Mouse (Mus musculus) ovary, adult 18-20 months (tissue): ENCODE measurements around the gene Dera.

Experiments used
- DNase-seq: peaks from one replicate; pipeline ENCODE4 v3.0.0; 2022; ENCODE audit warnings: low spot score, mixed read lengths

Dera gene

DNA sequence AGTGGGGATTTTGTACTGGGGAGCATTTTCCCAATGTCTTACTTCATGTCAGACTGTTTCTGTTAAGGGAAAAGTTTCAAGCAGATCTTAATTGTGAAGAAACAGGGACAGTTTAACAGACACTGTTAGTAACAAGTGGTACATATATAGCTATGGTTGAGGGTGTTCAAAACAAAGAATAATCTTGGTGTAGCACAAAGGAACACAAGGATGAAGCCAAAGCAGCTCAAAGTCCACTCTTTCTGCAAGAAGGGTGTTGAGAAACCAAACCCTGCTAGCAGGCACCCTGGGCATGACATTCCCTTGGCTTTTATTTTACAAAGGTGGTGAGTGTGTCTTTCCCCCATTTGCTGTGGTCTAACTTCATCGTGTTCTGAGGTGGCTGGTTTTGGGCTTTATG lies 3.5 kb downstream of the Dera start:
- DNase-seq: no peak

DNA sequence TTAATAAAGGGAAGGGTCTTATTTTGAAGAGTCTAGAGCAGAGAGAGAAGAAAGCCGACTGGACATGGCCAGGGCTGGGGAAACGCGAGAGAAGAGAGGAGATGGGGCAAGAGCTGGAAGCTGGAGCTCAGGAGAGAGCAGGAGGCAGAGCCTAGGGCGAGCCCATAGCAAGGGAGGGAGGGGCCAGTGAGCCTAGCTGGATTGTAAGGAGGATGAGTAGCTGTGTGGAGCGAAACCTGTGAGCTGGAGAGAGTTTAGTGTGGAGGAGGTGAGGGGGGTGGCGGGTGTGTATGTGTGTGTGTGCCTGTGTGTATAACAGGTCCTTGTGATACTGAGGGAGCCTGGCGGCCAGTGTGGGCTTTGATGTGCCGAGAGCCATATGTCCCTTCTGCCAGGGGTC lies 5.3 kb downstream of the Dera start:
- no peak for DNase-seq

DNA sequence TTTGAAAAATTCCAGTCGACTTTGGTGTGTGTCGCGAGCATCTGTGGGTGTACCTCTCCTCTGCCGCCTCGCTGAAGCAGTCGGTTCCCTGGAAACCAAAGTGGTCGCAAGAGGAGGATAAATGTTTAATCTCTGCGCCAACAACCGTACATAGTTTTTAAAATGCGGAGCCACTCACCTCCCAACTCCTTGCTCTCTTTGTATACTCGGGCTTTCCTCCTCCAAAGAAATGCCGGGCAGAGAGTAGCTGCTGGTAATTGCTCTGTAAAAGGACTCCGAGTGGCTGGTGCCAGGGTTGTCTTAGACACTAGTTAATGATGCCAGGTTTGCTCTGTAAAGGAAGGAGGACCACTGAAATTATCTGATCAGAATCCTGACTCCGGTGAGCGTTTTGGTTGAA lies 6.6 kb downstream of the Dera start:
- no peak for DNase-seq

DNA sequence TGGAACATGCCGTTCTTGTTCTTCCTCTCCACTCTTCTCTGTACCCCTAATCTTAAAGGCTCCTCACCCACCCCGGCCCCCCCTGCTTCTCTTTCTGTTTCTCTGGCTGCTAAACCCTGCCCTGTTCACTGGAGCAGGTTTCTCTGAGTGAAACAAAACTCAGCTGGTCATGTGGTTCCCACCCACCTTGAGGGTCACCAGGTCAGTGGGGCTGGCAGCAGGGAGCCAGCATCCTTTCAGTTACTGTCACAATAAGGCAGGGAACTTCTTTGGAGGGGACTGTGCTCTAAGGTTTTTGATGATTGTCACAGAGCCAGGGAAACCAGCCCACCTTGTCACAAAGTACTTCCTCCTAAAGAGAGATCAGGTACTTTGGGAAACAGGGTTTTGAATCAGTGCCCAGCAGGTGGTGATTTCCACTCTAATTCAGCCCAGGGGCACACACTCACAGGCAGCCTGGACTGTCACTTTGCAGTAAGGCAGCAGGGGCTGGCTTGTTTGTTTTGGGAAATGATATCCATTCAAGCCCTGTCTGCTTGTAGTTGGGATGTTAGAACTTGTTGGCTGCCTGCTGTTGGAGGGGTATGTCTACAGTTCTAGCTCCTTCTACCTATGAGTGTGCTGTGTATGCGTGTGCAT lies 10.3 kb downstream of the Dera start:
- DNase-seq: no peak

DNA sequence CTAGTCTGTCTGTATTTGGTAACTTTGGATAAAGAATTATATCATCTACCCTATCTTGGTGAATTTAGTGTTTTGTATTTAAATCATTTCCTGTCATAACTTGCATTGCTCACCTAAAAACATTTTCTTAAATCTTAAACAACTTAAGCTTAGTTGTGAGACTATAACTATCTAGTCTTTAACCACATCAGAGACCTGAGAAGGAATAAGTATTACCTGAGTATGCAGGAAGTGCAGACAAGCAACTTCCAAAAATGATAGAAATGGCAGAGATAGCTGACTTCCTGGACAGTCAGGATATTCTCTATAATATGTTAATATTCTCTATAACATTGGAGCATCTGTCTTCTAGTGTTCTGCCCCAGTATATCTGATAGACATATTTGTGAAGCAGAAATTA lies 11.8 kb downstream of the Dera start:
- no peak for DNase-seq

DNA sequence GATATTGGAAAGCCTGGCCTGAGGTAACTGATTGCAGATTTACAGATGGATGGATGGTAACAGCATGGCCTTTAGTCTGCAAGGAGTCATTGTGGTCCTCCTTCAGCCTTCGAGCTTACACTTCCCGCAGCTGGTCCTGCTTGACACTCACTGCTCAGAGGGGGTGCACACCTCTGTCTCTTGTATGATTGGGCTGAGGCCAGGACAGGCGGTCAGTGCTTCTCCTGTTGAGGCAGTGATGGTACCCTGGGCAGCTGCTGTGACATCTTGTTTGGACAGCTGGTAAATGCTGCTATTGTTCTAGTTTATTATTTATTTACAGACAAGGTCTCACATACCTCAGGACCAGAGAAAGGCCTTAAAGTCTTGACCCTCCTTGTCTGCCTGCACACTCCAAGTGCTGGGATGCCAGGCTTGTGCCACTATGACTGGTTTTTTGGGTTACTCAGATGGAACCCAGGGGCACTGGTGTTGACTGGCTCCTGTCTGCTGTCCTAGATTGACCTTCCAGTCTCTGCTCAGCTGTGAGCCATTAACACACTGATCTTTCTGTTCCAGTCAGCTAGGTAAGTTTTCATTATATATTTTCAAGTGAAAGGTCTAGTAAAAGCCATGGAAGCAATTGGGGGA lies 17.4 kb downstream of the Dera start:
- DNase-seq: no peak

DNA sequence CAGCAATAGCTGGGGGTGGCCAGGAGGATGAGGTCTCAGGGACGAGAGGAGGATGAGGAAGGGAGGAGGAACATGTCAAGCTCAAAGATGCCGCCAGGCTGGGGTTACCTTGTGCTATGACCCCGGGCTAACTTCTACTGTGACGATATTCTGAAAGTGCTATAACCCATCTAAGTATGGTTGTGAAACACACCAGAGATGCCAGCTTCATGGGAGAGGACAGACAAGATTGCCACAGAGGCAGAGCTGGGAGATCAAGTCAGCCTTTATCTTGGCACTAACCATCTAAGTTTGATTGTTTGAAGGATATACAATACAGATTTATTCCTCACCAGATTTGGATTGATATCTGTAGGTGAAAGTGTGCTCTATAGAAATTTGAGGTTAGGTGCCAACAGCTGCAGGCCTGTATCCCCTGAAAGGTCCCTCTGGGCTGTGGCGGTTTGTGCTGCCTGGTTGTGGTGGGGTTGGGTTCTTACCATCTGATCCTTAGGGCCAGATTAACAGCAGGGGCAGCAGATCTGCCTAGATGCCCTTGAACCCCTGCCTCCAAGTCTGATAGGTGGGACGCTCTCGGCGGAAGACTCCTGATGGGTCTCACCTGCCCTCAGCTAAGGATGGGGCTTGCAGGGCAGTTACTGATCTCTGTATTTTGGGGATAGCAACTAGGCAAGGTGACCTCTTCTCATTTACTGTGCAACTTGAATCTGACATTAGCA lies 18.7 kb downstream of the Dera start:
- no peak for DNase-seq

DNA sequence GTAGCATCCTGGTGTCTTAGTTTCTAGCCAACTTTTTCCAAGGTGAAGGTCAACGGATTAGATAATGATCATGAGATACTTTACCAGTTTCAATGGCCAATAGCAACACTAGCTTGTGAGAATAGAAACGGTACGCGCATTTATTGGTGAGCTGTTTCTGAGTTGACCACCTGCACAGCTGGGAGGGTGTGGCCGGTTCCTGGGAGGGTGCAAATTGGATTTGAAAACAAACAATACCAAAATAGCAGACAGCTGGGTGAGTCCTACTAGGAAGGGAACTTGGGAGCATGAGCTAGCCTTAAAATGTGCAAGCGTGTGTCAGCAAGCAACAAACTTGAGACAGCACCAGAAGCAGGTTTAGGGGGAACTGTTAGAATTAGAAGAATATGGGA lies 19.3 kb downstream of the Dera start:
- DNase-seq: no peak

DNA sequence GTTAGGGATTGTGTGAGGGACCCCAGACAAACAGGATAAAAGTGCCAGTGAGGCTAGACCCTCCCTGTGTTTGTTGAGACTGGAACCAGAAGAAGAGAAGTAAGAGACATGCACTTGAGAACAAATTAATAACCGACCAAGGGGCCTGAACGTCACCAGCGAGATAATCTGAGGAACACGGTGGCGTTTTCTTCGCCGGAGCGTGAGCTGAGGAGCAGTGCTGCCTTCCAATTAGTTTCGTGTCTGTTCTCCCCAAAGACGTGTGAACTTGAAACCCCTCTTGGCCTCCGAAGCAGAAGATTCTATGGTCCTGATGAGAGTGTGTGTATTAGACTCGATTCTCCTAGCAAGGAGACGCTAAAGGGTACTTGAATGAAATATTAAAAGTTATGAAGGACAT lies 19.8 kb downstream of the Dera start:
- DNase-seq: no peak

DNA sequence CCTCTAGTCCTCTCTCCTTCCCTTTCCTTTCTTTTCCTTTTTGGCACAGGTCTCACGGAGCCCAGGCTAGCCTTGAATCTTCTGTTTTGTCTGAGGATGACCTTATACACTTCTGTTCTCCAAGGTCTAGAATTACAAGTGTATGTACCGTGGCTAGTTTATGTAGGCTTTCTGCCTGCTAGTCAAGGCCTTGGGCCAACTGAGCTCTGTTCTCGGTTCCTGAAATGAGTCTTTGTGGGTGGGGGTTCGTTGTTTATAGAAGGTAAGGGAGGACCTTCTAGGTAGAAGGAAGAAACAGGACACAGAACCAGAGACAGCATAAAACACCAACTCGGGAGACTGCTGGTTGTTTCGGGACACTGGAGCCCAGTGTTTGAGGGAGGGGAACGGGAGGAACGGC lies 20.8 kb downstream of the Dera start:
- DNase-seq: no peak

DNA sequence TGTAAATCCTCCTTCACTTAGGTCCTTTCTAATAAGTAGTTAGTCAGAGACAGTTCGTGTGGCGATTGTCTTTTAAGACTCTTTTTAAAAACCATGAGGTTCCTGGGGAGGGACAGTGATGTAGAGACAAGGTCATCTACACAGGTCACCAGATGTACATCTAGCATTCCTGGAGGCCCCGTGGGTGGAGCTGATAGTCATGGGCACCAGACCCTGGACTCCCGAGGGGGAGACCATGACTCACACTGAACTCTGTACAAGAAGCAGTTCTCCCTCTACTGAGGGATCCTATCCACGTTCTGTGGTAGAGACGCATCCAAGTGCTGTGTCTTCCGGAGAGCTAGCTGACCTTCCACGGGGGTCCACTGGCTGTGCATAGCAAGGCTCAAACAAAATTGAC lies 22.6 kb downstream of the Dera start:
- DNase-seq: no peak

DNA sequence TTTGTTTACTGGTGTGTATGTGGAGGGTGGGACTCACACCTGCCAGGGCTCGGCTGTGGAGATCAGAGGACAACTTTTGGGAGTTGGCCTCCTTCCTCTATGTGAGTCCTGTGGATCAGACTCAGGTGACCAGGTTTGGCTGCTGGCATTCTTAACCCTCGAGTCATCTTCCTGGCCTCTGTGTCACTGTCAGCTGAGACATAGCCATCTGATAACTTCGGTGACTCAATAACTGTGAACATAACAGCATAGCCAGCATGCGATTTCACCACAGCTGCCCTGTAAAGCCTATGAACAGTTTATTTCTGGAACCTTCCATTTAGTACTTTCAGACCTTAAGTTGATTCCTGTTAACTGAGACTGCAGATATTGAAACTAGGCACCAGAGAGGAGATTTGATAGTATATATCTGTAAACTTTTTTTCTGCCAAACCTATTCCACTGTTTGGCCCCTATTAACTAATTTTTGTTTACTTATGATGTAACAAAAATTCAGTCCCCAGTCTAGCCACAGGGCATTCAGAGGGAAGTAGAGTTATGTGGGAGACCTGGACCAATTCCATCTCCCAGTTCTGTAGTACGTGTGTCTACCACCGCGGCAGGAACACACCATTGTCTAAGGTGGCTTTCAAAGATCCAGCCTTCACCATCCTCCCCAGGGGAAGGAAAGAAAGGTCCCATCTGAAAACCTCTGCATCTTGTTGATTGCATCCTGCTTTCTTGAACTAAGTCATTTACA lies 29.7 kb downstream of the Dera start:
- DNase-seq: no peak

DNA sequence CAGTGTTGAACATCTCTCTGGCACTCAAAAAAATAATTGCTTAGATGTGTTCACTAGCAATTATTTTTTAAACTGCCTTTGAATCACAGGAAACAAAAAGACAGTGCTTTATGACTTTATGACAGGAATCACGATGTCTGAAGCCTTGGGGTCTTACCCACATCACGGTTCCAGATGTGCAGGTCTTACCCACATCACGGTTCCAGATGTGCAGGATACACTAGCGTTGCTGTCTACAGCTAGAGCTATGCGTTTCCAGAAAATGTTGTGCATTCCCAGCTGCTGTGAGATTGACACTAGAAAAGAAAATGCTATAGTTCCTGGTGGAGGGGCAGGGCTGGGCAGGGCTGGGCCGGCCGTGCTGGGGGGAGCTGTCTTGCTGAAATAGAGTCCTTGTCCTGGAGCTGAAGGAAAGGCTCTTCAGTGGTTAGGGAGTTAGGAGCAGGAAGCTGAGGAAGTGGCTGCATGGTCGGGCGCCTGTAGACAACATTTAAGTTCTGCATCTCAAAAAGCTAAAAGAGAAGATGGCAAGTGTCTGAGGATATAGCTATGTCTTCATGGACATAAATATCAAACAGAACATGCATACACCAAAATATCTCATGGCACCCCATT lies 34.7 kb downstream of the Dera start:
- DNase-seq: no peak

DNA sequence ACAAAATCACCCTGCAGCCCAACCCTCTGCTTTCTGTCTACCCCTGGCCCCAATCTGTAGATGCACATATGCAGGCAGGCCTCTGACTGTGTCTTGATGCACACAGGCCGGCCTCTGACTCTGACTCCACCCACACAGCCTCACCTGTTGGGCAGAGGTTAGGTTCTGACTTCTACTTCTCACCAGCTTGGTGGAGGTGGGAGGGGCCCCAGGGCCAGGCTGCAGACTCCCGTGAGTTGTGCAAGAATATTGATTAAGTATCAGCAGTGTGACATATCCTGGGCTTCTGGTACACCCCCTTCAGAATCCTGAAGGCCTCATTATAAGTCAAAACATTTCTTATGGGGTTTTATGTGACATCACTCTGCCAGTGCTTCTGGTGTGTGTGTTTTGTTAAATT lies 35.3 kb downstream of the Dera start:
- DNase-seq: no peak

DNA sequence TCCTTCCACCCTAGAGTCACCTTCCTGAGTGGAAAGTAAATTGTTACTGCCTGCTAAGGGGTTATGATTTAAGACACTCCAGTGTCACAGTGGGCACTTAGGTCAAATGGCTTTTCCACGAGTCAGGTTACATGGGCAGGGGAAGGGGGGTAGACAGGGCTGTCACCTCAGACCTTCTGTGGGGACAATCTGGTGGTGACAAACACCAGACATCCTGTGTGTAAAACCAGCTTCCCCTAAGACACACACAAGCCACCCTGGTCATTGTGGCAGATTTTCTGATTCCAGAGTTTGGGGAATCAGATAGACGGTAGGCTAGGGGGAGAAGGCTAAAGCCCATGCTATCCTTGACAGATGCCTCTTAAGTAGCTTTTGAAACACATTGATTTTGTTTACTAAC lies 41.1 kb downstream of the Dera start:
- no peak for DNase-seq

DNA sequence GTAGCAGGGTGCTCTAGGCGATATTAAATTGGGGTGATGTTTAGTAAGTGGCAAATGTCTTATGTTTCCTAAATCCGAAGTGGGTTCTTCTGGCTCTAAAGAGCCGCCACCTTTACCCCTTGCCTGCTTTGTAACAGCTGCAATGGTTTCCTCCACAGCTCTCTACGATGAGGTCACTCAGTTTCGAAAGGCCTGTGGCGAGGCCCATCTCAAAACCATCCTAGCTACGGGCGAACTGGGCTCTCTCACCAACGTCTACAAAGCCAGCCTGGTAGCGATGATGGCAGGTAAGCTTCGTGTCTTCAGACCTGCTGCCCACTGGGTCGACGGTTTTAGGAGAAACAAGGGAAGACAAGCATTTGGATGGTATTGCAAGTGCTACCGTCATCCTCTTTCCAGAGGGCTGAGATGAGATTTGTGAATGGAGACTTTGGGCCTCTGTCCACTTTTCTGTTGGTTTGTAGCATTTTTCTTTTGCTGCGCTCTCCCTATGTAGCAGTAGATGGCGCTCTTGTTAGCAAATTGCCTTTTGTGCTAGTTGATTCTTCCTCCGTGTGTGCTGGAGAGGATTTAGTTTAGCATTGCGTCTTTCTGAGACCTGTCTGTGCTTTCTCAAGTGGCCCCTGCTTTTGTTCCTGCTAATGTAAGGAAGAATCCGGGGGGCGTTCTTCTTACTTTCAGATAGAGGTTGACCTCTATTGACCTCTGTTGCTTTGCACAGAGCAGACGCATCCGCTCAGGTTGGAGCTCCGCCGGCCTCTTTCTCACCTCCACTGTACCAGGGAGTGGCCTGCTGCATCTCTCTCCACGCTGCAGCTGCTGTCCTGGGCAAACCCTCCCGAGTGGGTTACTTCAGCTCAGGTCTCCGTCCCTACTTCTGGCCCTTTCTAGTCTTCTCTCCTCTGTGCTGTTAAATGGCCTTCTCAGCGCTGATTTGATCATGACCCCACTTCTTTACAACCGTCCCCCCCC lies 42.5 kb downstream of the Dera start:
- DNase-seq: no peak

DNA sequence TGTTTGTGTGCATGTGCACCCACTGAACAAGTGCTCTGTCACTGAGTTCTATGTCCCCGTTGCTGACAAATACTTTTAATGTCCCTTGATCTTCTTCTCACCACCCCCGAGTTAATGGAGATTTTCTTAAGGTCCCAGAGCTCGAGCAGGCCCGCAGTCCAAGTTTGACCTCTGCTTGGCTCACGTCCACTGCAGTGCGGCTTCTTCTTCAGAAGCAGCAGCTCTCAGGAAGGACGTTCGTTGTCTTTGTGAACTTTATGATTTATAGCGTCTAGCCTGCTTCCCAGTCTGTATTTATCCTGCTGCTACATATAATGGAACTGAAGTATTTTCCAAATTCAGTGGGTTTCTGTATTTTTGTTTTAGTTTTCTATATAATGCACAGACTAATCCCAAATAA lies 44.9 kb downstream of the Dera start:
- no peak for DNase-seq

DNA sequence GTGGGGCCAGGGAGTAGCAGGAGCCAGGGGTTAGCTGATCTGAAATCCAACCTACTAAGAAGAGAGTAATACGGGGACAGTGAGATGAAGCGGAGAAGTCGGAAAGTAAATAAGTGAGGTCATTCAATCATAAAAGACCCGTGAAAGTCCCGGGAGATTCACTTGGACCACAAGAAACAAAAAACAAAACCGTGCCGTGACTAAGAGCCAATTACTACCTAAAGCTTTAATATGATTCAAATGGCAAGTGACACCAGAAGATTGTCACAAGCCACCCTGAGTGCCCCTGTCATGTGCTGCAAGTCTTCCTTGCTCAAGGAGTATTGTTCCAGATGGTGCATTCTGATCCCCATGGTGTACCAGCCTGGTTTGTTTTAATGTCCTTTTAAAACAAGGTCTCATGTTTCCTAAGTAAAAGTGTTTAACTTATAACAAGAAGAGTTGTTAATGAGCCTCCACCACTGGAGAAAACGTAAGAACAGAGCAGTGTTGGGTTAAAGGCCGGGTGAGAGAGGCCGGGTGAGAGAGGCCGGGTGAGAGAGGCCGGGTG lies 49.2 kb downstream of the Dera start:
- no peak for DNase-seq

DNA sequence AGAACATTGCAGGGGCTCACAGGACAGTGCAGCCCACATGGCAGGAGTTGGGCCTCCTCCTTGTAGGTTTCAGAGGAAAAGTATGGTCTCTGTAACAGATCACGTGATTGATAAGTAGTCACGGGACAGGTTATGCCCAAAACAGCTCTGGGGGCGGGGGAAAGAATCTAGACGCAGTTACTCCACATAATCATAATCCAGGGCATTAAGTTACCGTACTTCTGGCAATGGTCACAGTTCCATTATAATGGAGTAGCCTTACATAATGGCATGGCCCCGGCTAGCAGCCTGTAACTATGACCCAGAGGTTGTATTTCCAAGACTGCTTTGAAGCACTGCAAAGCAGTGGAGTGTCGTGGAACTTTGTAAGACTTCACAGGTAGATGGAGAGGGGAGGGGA lies 49.8 kb downstream of the Dera start:
- DNase-seq: no peak

DNA sequence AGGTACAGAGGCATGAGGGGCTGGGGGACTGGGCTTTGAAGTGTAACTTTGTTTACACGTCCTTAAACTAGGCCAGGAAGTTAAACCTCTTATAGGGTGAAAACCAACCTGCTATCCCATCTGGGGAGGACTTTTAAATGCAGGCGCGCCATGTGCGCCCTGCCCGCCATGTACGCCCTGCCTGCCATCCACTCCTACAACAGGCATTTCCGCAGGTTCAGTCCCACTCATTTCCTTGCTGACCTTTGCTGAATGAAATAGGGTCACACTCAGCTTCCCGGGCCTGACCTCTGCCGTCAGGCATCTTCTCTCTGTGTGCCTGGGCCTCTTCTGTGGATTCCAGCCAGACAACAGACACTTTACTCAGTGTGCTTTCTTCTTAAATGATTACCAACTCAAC lies 50.3 kb downstream of the Dera start:
- DNase-seq: no peak

DNA sequence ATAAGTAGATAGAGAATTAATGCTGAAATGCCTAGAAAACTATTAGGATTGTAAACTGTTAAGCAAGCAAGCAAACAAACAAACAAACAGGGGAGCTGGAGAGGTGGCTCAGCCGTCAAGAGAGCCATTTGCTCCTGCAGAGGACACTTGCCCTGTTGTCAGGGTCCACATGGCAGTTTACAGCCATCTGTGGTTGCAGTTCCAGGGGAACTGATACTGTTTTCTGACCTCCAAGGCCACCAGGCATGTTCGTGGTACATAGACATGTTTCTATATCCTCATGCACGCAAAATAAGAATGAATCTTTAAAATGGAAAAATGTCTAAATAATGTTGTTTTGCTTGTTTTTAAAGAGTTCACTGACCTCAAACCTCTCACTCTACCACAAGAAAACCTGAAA lies 52.0 kb downstream of the Dera start:
- DNase-seq: no peak
